Mouse (Mus musculus) cerebellum, adult 2 months (tissue): ENCODE measurements at regions not wholly inside any gene's neighbourhood (a gene's known extent, or its start where the extent isn't known, plus 50 kb on each side); places are given as distances from the start of the nearest gene placed in this dataset.
"Not testable (repeated sequence)": the region's sequence is repeated elsewhere in the genome, so short reads cannot be mapped to it uniquely, and the experiment has no call there.

Experiments
- DNase-seq, 2 experiments: peaks; one replicate each; pipeline ENCODE4 v3.0.0; 2021
- H3K27ac ChIP-seq: fragments of 200-500 bp; 2 replicates; pipeline ENCODE4 v1.5.1; 2012; ENCODE audit warnings: low read length, control low read depth, inconsistent platforms; ENCODE audit not compliant: insufficient read depth
- H3K27me3 ChIP-seq: fragments of 200-500 bp; 2 replicates; pipeline ENCODE4 v1.6.1; 2012; ENCODE audit warnings: inconsistent platforms, mild to moderate bottlenecking, low read length, moderate library complexity; ENCODE audit not compliant: control insufficient read depth, insufficient read depth
- H3K4me1 ChIP-seq: fragments of 200-500 bp; 2 replicates; pipeline ENCODE4 v1.6.1; 2011; ENCODE audit warnings: low read length; ENCODE audit not compliant: control insufficient read depth, insufficient read depth
- H3K4me3 ChIP-seq: fragments of 200-500 bp; replicated peaks from 2 replicates; pipeline ENCODE3; 2011; ENCODE audit warnings: mild to moderate bottlenecking, low read depth, low read length, control low read depth; ENCODE audit not compliant: insufficient read depth
- CTCF ChIP-seq: fragments of 200-500 bp; IDR thresholded peaks from 2 replicates; pipeline ENCODE4 v1.5.1; 2011; ENCODE audit warnings: low read depth, mild to moderate bottlenecking, control low read depth, low read length, moderate library complexity, borderline replicate concordance; ENCODE audit not compliant: insufficient read depth
- POLR2A ChIP-seq: fragments of 200-500 bp; IDR thresholded peaks from 2 replicates; pipeline ENCODE4 v1.6.1; 2011; ENCODE audit warnings: low read length, control low read depth, borderline replicate concordance; ENCODE audit not compliant: insufficient read depth
- WGBS: fragments of 180-500 bp; shearing (Covaris S2); methylation state at CpG from one replicate; pipeline ENCODE4 v1.1.7; 2018; 5-methylcytosine and 5-hydroxymethylcytosine counted together

- H3K27ac ChIP-seq, result no peak overlapping the region
- no peaks in the 10 kb centered on the region for H3K4me1 ChIP-seq
- no peaks in the 10 kb centered on the region for H3K27me3 ChIP-seq
- H3K4me3 ChIP-seq, result no peak overlapping the region
- TF ChIP-seq POLR2A, result no peak
- TF ChIP-seq CTCF, result no peak
- no peak for DNase-seq
- WGBS, result 91% methylated on average over 1 of the region's 1 CpGs
Measured at GRCm38 (mm10) chr16:12856356-12856755, 253.1 kb upstream of the Ercc4 start.

- Histone ChIP-seq H3K27ac (no peak overlapping the region), H3K4me3 (no peak overlapping the region), H3K4me1 (no peaks in the 10 kb centered on the region), H3K27me3 (no peaks in the 10 kb centered on the region)
- no peak for TF ChIP-seq CTCF
- no peak for TF ChIP-seq POLR2A
- WGBS, result 91% methylated on average over 5 of the region's 5 CpGs
- DNase-seq, result no peak
Measured at GRCm38 (mm10) chr16:12859714-12860355, 249.6 kb upstream of the Ercc4 start.

DNA sequence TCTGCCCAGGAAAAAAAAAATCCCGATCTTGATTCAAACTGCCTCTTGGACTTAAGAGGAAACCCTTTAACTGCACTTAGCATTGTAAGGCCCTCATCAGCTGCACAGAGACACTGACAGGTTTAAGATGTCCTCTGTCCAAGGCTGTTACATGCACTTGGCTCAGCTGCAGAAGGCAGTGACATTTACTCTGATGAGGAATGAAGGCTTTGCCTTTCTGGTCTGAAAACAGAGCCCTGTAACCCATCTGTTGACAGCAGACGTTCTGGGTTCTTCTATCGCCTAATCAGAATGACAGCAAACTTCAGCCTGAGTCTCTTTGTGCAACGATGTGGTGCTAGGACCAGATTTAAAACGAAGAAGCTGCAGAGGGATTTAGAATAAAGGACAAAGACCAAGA, 246.9 kb upstream of the Ercc4 start:
- Histone ChIP-seq H3K4me1 (no peaks in the 10 kb centered on the region), H3K4me3 (no peak overlapping the region), H3K27me3 (no peaks in the 10 kb centered on the region), H3K27ac (no peak overlapping the region)
- TF ChIP-seq POLR2A (no peak), CTCF (no peak)
- WGBS, result 19% methylated on average over 5 of the region's 5 CpGs
- no peak for DNase-seq

DNA sequence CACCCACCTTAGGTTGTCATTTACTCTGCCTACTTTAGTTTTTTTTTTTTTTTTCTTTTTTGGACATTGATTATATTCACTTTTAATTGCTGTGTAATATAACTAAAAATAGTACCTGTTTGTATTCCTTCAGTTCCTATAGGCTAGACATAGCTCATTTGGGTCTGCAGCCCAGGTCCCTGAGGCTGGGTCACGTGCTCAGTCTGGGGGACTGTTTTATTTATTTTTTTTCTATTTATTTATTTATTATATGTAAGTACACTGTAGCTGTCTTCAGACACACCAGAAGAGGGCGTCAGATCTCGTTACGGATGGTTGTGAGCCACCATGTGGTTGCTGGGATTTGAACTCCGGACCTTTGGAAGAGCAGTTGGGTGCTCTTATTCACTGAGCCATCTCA, 231.2 kb upstream of the Ercc4 start:
- WGBS, result 80% methylated on average over 5 of the region's 5 CpGs
- DNase-seq, H3K4me1 ChIP-seq, H3K4me3 ChIP-seq, H3K27me3 ChIP-seq, H3K27ac ChIP-seq: not testable (repeated sequence)

GRCm38 (mm10) chr16:12880011-12880410, 229.5 kb upstream of the Ercc4 start:
- Histone ChIP-seq H3K4me1 (no peaks in the 10 kb centered on the region), H3K27ac (no peak overlapping the region), H3K4me3 (no peak overlapping the region), H3K27me3 (no peaks in the 10 kb centered on the region)
- 47% methylated on average over 8 of the region's 8 CpGs for WGBS
- TF ChIP-seq CTCF (no peak), POLR2A (no peak)
- DNase-seq, result no peak

DNA sequence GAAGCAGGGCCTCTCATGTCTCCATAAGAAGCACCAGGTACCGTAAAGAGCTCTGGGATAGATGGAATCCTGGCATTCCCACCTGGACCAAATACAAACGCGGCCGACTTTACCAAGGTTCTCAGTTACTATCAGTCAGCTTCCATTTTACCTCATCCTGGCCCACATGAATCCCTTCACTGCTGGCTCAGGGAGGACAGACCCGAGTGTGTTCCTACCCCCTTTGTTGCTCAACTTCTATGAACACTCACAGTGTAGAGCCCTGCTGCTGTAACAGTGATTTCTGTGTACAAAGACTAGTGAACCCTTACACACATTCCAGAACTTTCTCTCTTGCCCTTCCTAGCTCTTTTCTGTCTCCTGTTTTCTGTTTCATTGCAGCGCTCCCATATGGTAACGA, 229.0 kb upstream of the Ercc4 start:
- Histone ChIP-seq H3K27ac (no peak overlapping the region), H3K4me3 (no peak overlapping the region), H3K27me3 (no peaks in the 10 kb centered on the region), H3K4me1 (no peaks in the 10 kb centered on the region)
- TF ChIP-seq POLR2A (no peak), CTCF (no peak)
- WGBS, result 94% methylated on average over 7 of the region's 7 CpGs
- no peak for DNase-seq

DNA sequence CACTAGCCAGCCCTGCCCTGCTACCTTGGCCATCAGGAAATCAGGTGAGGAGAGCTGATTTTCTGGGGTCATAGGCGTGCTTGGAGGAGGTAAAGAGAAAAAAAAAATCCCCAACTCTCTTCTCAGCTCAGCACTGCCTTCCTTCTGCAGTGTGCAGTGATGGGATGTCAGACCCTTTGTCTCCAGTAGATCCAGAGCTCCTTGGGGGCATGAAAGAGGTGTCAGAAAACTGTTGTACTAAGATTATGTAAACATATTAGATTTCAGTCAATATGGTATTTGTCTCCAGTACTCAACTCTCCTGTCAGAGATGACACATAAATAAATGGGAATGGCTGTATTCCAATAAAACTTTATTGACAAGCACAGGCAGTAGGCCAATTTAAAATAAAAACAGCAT, 226.8 kb upstream of the Ercc4 start:
- WGBS, result 68% methylated on average over 1 of the region's 1 CpGs
- Histone ChIP-seq H3K27me3 (no peaks in the 10 kb centered on the region), H3K4me3 (no peak overlapping the region), H3K4me1 (no peaks in the 10 kb centered on the region), H3K27ac (no peak overlapping the region)
- no peak for DNase-seq
- TF ChIP-seq POLR2A, result no peak
- TF ChIP-seq CTCF, result no peak

DNA sequence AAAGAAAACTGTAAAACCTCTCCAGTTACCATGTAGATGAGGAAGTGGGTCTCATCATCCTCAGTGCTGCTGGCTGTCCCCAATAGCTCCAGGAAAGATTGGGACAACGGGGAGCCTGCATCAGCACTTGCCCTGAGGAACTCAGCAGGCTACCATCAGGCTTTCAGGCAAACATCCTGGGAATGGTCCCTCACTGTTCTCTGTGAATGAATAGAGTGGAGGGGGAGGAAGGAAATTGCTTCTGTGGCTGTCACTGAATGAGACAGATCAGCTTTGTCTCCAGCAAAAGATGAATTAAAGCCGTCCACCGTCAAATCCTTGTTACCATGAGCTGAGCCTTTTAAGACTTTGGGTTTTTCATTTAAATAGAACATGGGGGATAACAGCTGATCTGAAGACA, 224.9 kb upstream of the Ercc4 start:
- Histone ChIP-seq H3K27ac (no peak overlapping the region), H3K4me1 (no peaks in the 10 kb centered on the region), H3K27me3 (no peaks in the 10 kb centered on the region), H3K4me3 (no peak overlapping the region)
- TF ChIP-seq CTCF (no peak), POLR2A (no peak)
- WGBS, result 31% methylated on average over 3 of the region's 3 CpGs
- peak in 1 of 2 experiments; percentile 18 for DNase-seq
